Mouse (Mus musculus) lung, adult 2 months (tissue): ENCODE measurements around the gene Zfp3. TPM values are rescaled to one million over a fixed set of nuclear protein-coding genes. Genes with fewer than 3 reads are reported as not detected.
A peak's percentile ranks its signal among the peaks of the same experiment; 100 is the strongest.
"Not testable (repeated sequence)": the region's sequence is repeated elsewhere in the genome, so short reads cannot be mapped to it uniquely, and the experiment has no call there.

Experiments used
- DNase-seq: peaks from one replicate; pipeline ENCODE4 v3.0.0; 2022
- H3K4me1 ChIP-seq: fragments of 200-500 bp; 2 replicates; pipeline ENCODE4 v1.6.1; 2011; ENCODE audit warnings: low read length; ENCODE audit not compliant: control insufficient read depth, insufficient read depth
- H3K4me3 ChIP-seq: fragments of 200-500 bp; replicated peaks from 2 replicates; pipeline ENCODE3; 2011; ENCODE audit warnings: low read depth, mild to moderate bottlenecking, control low read depth, low read length; ENCODE audit errors: extremely low read depth
- CTCF ChIP-seq: fragments of 200-500 bp; IDR thresholded peaks from 2 replicates; pipeline ENCODE4 v1.5.1; 2011; ENCODE audit warnings: mild to moderate bottlenecking, low read length, control low read depth; ENCODE audit not compliant: insufficient read depth
- POLR2A ChIP-seq: fragments of 200-500 bp; IDR thresholded peaks from 2 replicates; pipeline ENCODE4 v1.6.1; 2011; ENCODE audit warnings: low read depth, mild to moderate bottlenecking, control low read depth, low read length, borderline replicate concordance; ENCODE audit errors: extremely low read depth
- WGBS: fragments of 180-500 bp; shearing (Covaris S2); methylation state at CpG from one replicate; pipeline ENCODE4 v1.1.7; 2018; 5-methylcytosine and 5-hydroxymethylcytosine counted together
- polyA plus RNA-seq: library from polyadenylated mRNA; depleted of rRNA; stranded (reverse); fragments of >200 nt; gene quantifications from 2 replicates; pipeline ENCODE4 v1.2.3, GENCODE M21; 2012

The Zfp3 gene
- polyA plus RNA-seq, 1 experiment = 2.3 TPM

GRCm38 (mm10) chr11:70753146-70753545 lies 10.9 kb upstream of the Zfp3 start:
- 88% methylated on average over 10 of the region's 10 CpGs for WGBS
- no peaks in the 10 kb centered on the region for H3K4me1 ChIP-seq
- no peak overlapping the region for H3K4me3 ChIP-seq
- no peak for DNase-seq
- TF ChIP-seq POLR2A (no peak), CTCF (no peak)

- no peak for DNase-seq
- no peak for TF ChIP-seq POLR2A
- TF ChIP-seq CTCF = no peak
- WGBS = 61% methylated on average over 4 of the region's 4 CpGs
- Histone ChIP-seq H3K4me1 (no peaks in the 10 kb centered on the region), H3K4me3 (no peak overlapping the region)
These were observed 9.5 kb upstream of the Zfp3 start for GRCm38 (mm10) chr11:70754476-70754875.

GRCm38 (mm10) chr11:70754958-70755357 lies 9.1 kb upstream of the Zfp3 start:
- no peaks in the 10 kb centered on the region for H3K4me1 ChIP-seq
- WGBS = 56% methylated on average over 7 of the region's 7 CpGs
- DNase-seq = no peak

GRCm38 (mm10) chr11:70755645-70756044 lies 8.4 kb upstream of the Zfp3 start:
- TF ChIP-seq POLR2A (no peak), CTCF (peak; percentile 95)
- H3K4me3 ChIP-seq = no peak overlapping the region
- 3% methylated on average over 7 of the region's 7 CpGs for WGBS
- no peaks in the 10 kb centered on the region for H3K4me1 ChIP-seq
- peak; percentile 81 for DNase-seq

More at GRCm38 (mm10) chr11:70754958-70755357, 9.1 kb upstream of the Zfp3 start:
- no peak overlapping the region for H3K4me3 ChIP-seq
- no peak for TF ChIP-seq POLR2A
- no peak for TF ChIP-seq CTCF

- H3K4me1 ChIP-seq, H3K4me3 ChIP-seq, DNase-seq: not testable (repeated sequence)
- WGBS = 56% methylated on average over 3 of the region's 3 CpGs
These were observed 3.6 kb upstream of the Zfp3 start for GRCm38 (mm10) chr11:70760446-70760845.

- TF ChIP-seq POLR2A (no peak), CTCF (no peak)
- 76% methylated on average over 9 of the region's 9 CpGs for WGBS
- DNase-seq = no peak
- Histone ChIP-seq H3K4me1 (peaks cover 6% of the 10 kb centered on the region; the same call in 1 of the 2 replicates), H3K4me3 (no peak overlapping the region)
These were observed 1.4 kb upstream of the Zfp3 start for GRCm38 (mm10) chr11:70762641-70763040.

GRCm38 (mm10) chr11:70763582-70763935 lies 450 bp upstream of the Zfp3 start:
- no peak for TF ChIP-seq POLR2A
- no peak for TF ChIP-seq CTCF
- 15% methylated on average over 3 of the region's 3 CpGs for WGBS
- Histone ChIP-seq H3K4me3 (peak overlapping the region; percentile 93), H3K4me1 (peaks cover 6% of the 10 kb centered on the region; the same call in 1 of the 2 replicates)
- DNase-seq = no peak

GRCm38 (mm10) chr11:70765776-70766445 lies 1.9 kb downstream of the Zfp3 start:
- TF ChIP-seq POLR2A = no peak
- no peak for TF ChIP-seq CTCF
- H3K4me3 ChIP-seq = no peak overlapping the region
- no peak for DNase-seq
- WGBS = 40% methylated on average over 16 of the region's 16 CpGs
- H3K4me1 ChIP-seq = peaks cover 6% of the 10 kb centered on the region; the same call in 1 of the 2 replicates

- WGBS = 89% methylated on average over 3 of the region's 3 CpGs
- Histone ChIP-seq H3K4me1 (no peaks in the 10 kb centered on the region; the same call in 1 of the 2 replicates), H3K4me3 (no peak overlapping the region)
- TF ChIP-seq CTCF = no peak
- no peak for TF ChIP-seq POLR2A
- DNase-seq = no peak
These were observed 6.8 kb downstream of the Zfp3 start for GRCm38 (mm10) chr11:70770804-70771203.

- 28% methylated on average over 17 of the region's 17 CpGs for WGBS
- Histone ChIP-seq H3K4me1 (peaks cover 4% of the 10 kb centered on the region), H3K4me3 (no peak overlapping the region)
- TF ChIP-seq CTCF (peak; percentile 94), POLR2A (no peak)
- DNase-seq = peak; percentile 50
These were observed 13.0 kb downstream of the Zfp3 start for GRCm38 (mm10) chr11:70776830-70777571.
